In genomic region chr14:54686063-54686521, GRCm38 (mm10) we compare ENCODE assay signal across 8 mouse cellular contexts. TPM values are rescaled to one million over a fixed set of nuclear protein-coding genes. Genes with fewer than 3 reads are reported as not detected.
A peak's percentile ranks its signal among the peaks of the same experiment; 100 is the strongest.
DNase-seq lines count a peak whose midpoint lies in the region; ATAC-seq and TF ChIP-seq lines count a peak whose summit lies in the region.

Gene 1700123O20Rik (plus strand): TSS chr14:54686216.

- H3K9ac ChIP-seq in embryonic facial prominence, embryonic 14.5 days (ENCODE audit: low read depth, low read length): peak within 1 kb of the TSS; percentile 97

- WGBS in embryonic facial prominence, embryonic 14.5 days: under 1% methylated on average over 40 of the region's 41 CpGs
- 0% methylated on average over 41 of the region's 41 CpGs for WGBS in midbrain, embryonic 10.5 days
- WGBS in thymus, adult 2 months: under 1% methylated on average over 41 of the region's 41 CpGs

- peak; percentile 85 for ATAC-seq in embryonic facial prominence, embryonic 14.5 days (ENCODE audit: low read depth)

- H3K4me3 ChIP-seq in embryonic facial prominence, embryonic 14.5 days (ENCODE audit: low read depth, low read length): peak within 1 kb of the TSS; percentile 90
- peak within 1 kb of the TSS; percentile 90 for H3K4me3 ChIP-seq in midbrain, embryonic 10.5 days
- peak within 1 kb of the TSS; percentile 94 for H3K4me3 ChIP-seq in thymus, adult 2 months (ENCODE audit: control insufficient read depth, insufficient read depth, low read length)

- DNase-seq in gastrocnemius, postnatal 4 days (ENCODE audit: low spot score in 2 of 2): peak in 1 of 2 experiments; percentile 57
- no peak for DNase-seq in gastrocnemius, adult 8-10 months (ENCODE audit: low spot score in 2 of 2)
- DNase-seq in R1 (ENCODE audit: low read depth, low spot score): peak; percentile 97
- DNase-seq in embryonic facial prominence, embryonic 14.5 days (ENCODE audit: low spot score): peak; percentile 95
- DNase-seq in heart, postnatal 36 days: no peak
- DNase-seq in left cerebral cortex, postnatal 14 days (ENCODE audit: low spot score in 2 of 2): peak; percentile 76 to 80
- peak; percentile 86 for DNase-seq in midbrain, embryonic 10.5 days (ENCODE audit: low spot score)
- peak; percentile 83 for DNase-seq in thymus, adult 2 months

- peak within 1 kb of the TSS; percentile 96 for H3K27ac ChIP-seq in embryonic facial prominence, embryonic 14.5 days (replicated peaks; ENCODE audit: low read depth, low read length)
- peak within 1 kb of the TSS; percentile 97 for H3K27ac ChIP-seq in midbrain, embryonic 10.5 days (replicated peaks)
- peak within 1 kb of the TSS; percentile 74 for H3K27ac ChIP-seq in thymus, adult 2 months (ENCODE audit: control insufficient read depth, insufficient read depth, low read length)

- peaks cover 19% of the 10 kb centered on the region for H3K4me1 ChIP-seq in embryonic facial prominence, embryonic 14.5 days (ENCODE audit: control insufficient read depth, insufficient read depth, low read length)
- H3K4me1 ChIP-seq in midbrain, embryonic 10.5 days: peaks cover 27% of the 10 kb centered on the region
- peaks cover 3% of the 10 kb centered on the region; the same call in 1 of the 2 replicates for H3K4me1 ChIP-seq in thymus, adult 2 months (replicated peaks; ENCODE audit: control insufficient read depth, insufficient read depth, low read length)

- intact Hi-C loops in heart, postnatal 36 days (cut with DNase I): loop anchor here (5.0 to 10.0 kb wide), 2 partner anchors 34 to 451 kb away; no protein-coding TSS in a partner anchor
- intact Hi-C loops in left cerebral cortex, postnatal 14 days (cut with DNase I): loop anchor here (5.0 kb wide), 1 partner anchor 34 kb away; no protein-coding TSS in a partner anchor

- no peaks in the 10 kb centered on the region for H3K27me3 ChIP-seq in embryonic facial prominence, embryonic 14.5 days (replicated peaks; ENCODE audit: control insufficient read depth, insufficient read depth, low read length)
- no peaks in the 10 kb centered on the region for H3K27me3 ChIP-seq in midbrain, embryonic 10.5 days (ENCODE audit: low read depth, poor library complexity, severe bottlenecking)
- no peaks in the 10 kb centered on the region for H3K27me3 ChIP-seq in thymus, adult 2 months (ENCODE audit: control insufficient read depth, insufficient read depth, low read length)

- H3K4me2 ChIP-seq in embryonic facial prominence, embryonic 14.5 days (ENCODE audit: low read depth, low read length): peak within 1 kb of the TSS; percentile 67

- no peak for TF ChIP-seq CTCF in thymus, adult 2 months (IDR thresholded peaks at IDR 0.05; ENCODE audit: borderline replicate concordance, control insufficient read depth, extremely low read depth, insufficient read depth, low read length, poor library complexity)

- TF ChIP-seq POLR2A in thymus, adult 2 months (IDR thresholded peaks at IDR 0.05; ENCODE audit: control insufficient read depth, extremely low read depth, insufficient read depth, low read length, poor library complexity): no peak

- no peaks in the 10 kb centered on the region for H3K9me3 ChIP-seq in embryonic facial prominence, embryonic 14.5 days (ENCODE audit: control insufficient read depth, low read length)
- H3K9me3 ChIP-seq in midbrain, embryonic 10.5 days (replicated peaks): no peaks in the 10 kb centered on the region

- H3K36me3 ChIP-seq in embryonic facial prominence, embryonic 14.5 days (ENCODE audit: control insufficient read depth, insufficient read depth, low read length): peaks cover 32% of the 10 kb centered on the region
- H3K36me3 ChIP-seq in midbrain, embryonic 10.5 days: peaks cover 59% of the 10 kb centered on the region
- H3K36me3 ChIP-seq in thymus, adult 2 months (ENCODE audit: control insufficient read depth, insufficient read depth, low read length): peaks cover 28% of the 10 kb centered on the region

RNA-seq across cellular contexts. Expression of gene 1700123O20Rik, which starts in this region (rescaled TPM):
- total RNA-seq in gastrocnemius, postnatal 4 days (2021): 10 to 100 TPM; 25.4 to 27.1 TPM
- total RNA-seq in gastrocnemius, adult 8-10 months (2022): 1 to 10 TPM; 7.1 to 9.4 (median 8.0) TPM
- polyA plus RNA-seq in embryonic facial prominence, embryonic 14.5 days (2014; fragmentation: Nextera tagmentation; extraction: Ambion mirVana): 70.7 and 84.9 TPM in 2 replicates
- 10 to 100 TPM; 14.5 to 16.1 TPM for total RNA-seq in heart, postnatal 36 days (2021)
- total RNA-seq in left cerebral cortex, postnatal 14 days (2021): 10 to 100 TPM; 23.4 to 23.8 TPM
- polyA plus RNA-seq in midbrain, embryonic 10.5 days (2016; fragmentation: Nextera tagmentation; extraction: Ambion mirVana): 106 and 111 TPM in 2 replicates
- 80.2 and 92.8 TPM in 2 replicates for polyA plus RNA-seq in thymus, adult 2 months (2012; rRNA removed)

Comparison
In these comparisons a context has a peak if more than half of its experiments do, and no peak if none do; other contexts are left out.
1. DNase-seq: peak in R1 (single experiment), embryonic facial prominence, embryonic 14.5 days (single experiment), left cerebral cortex, postnatal 14 days (2 of 2), midbrain, embryonic 10.5 days (single experiment) and thymus, adult 2 months (single experiment); none in gastrocnemius, adult 8-10 months (0 of 2) and heart, postnatal 36 days (0 of 2).
2. Peak in every context shown above with its lines, with median percentiles within 50 percentile points of each other: H3K27ac ChIP-seq and H3K4me3 ChIP-seq.